Mouse (Mus musculus) liver, adult 2 months (tissue): ENCODE data around the gene Gm28168.
"Not testable (repeated sequence)": the region's sequence is repeated elsewhere in the genome, so short reads cannot be mapped to it uniquely, and the experiment has no call there.

Experiments used
- CTCF ChIP-seq: fragments of 200-500 bp; IDR thresholded peaks from 2 replicates; pipeline ENCODE4 v1.5.1; 2011; ENCODE audit warnings: low read depth, low read length, control low read depth
- POLR2A ChIP-seq: fragments of 200-500 bp; IDR thresholded peaks from 2 replicates; pipeline ENCODE4 v1.6.1; 2011; ENCODE audit warnings: low read length, control low read depth; ENCODE audit not compliant: insufficient read depth; ENCODE audit errors: extremely low read depth

GRCm38 (mm10) chr1:117927715-117928114, at the start of gene Gm28168:
- TF ChIP-seq CTCF, POLR2A: not testable (repeated sequence)
